Mouse (Mus musculus): ENCODE measurements around the gene Cbfa2t3. TPM values are rescaled to one million over a fixed set of nuclear protein-coding genes. Genes with fewer than 3 reads are reported as not detected.
A peak's percentile ranks its signal among the peaks of the same experiment; 100 is the strongest.

The Cbfa2t3 gene
- total and polyA plus RNA-seq, 2 experiments from 2014 or later: 11.1 to 15.9 TPM

GRCm38 (mm10) chr8:122720070-122720729 lies 21.3 kb upstream of the Cbfa2t3 start:
- Histone ChIP-seq H3K27ac (ENCODE audit: low read depth, low read length) (peak overlapping the region; percentile 78), H3K36me3 (ENCODE audit: insufficient read depth, low read length) (no peaks in the 10 kb centered on the region), H3K4me1 (ENCODE audit: insufficient read depth, low read length) (peaks cover 13% of the 10 kb centered on the region), H3K9me3 (ENCODE audit: low read length) (no peaks in the 10 kb centered on the region), H3K4me2 (ENCODE audit: low read depth, low read length, poor library complexity, severe bottlenecking) (peak overlapping the region; percentile 21), H3K27me3 (ENCODE audit: insufficient read depth, low read length) (no peaks in the 10 kb centered on the region), H3K9ac (replicated peaks; ENCODE audit: low read length, poor library complexity, severe bottlenecking) (0 out of 2 replicates have a peak overlapping the region, but pooled peaks have one; percentile 42), H3K4me3 (ENCODE audit: low read depth, low read length) (no peak overlapping the region)
- no peak for TF ChIP-seq CTCF (IDR thresholded peaks at IDR 0.05)
- DNase-seq (ENCODE audit: low spot score) (peak; percentile 44), ATAC-seq (ENCODE audit: low FRiP score) (peak; percentile 82)
- 5% methylated on average over 25 of the region's 25 CpGs for WGBS

GRCm38 (mm10) chr8:122719500-122720065 lies 20.7 kb upstream of the Cbfa2t3 start:
- ATAC-seq (ENCODE audit: low FRiP score) (no peak), DNase-seq (ENCODE audit: low spot score) (no peak)
- Histone ChIP-seq H3K9me3 (ENCODE audit: low read length) (no peaks in the 10 kb centered on the region), H3K4me3 (ENCODE audit: low read depth, low read length) (no peak overlapping the region), H3K27ac (ENCODE audit: low read depth, low read length) (peak overlapping the region; percentile 78), H3K9ac (replicated peaks; ENCODE audit: low read length, poor library complexity, severe bottlenecking) (0 out of 2 replicates have a peak overlapping the region, but pooled peaks have one; percentile 14), H3K36me3 (ENCODE audit: insufficient read depth, low read length) (no peaks in the 10 kb centered on the region), H3K4me1 (ENCODE audit: insufficient read depth, low read length) (peaks cover 13% of the 10 kb centered on the region), H3K27me3 (ENCODE audit: insufficient read depth, low read length) (no peaks in the 10 kb centered on the region), H3K4me2 (ENCODE audit: low read depth, low read length, poor library complexity, severe bottlenecking) (no peak overlapping the region)
- TF ChIP-seq CTCF (IDR thresholded peaks at IDR 0.05): no peak; the same call in 1 of the 2 replicates
- WGBS: 34% methylated on average over 7 of the region's 7 CpGs

- DNase-seq (ENCODE audit: low spot score) (no peak), ATAC-seq (ENCODE audit: low FRiP score) (no peak)
- H3K4me2 ChIP-seq (ENCODE audit: low read depth, low read length, poor library complexity, severe bottlenecking): no peak overlapping the region
- H3K4me3 ChIP-seq (ENCODE audit: low read depth, low read length): no peak overlapping the region
- H3K9me3 ChIP-seq (ENCODE audit: low read length): no peaks in the 10 kb centered on the region
- H3K4me1 ChIP-seq (ENCODE audit: insufficient read depth, low read length): peaks cover 13% of the 10 kb centered on the region
- no peaks in the 10 kb centered on the region for H3K36me3 ChIP-seq (ENCODE audit: insufficient read depth, low read length)
- no peaks in the 10 kb centered on the region for H3K27me3 ChIP-seq (ENCODE audit: insufficient read depth, low read length)
- H3K9ac ChIP-seq (replicated peaks; ENCODE audit: low read length, poor library complexity, severe bottlenecking): no peak overlapping the region
- no peak overlapping the region; the same call in 1 of the 2 replicates for H3K27ac ChIP-seq (ENCODE audit: low read depth, low read length)
- TF ChIP-seq CTCF (IDR thresholded peaks at IDR 0.05): no peak
- 81% methylated on average over 14 of the region's 14 CpGs for WGBS
Measured at GRCm38 (mm10) chr8:122718711-122719499, 20.0 kb upstream of the Cbfa2t3 start.

GRCm38 (mm10) chr8:122717869-122718509 lies 19.1 kb upstream of the Cbfa2t3 start:
- DNase-seq (ENCODE audit: low spot score) (no peak), ATAC-seq (ENCODE audit: low FRiP score) (no peak)
- no peak overlapping the region for H3K4me2 ChIP-seq (ENCODE audit: low read depth, low read length, poor library complexity, severe bottlenecking)
- H3K4me3 ChIP-seq (ENCODE audit: low read depth, low read length): no peak overlapping the region
- 88% methylated on average over 10 of the region's 10 CpGs for WGBS
- H3K4me1 ChIP-seq (ENCODE audit: insufficient read depth, low read length): peaks cover 13% of the 10 kb centered on the region
- H3K36me3 ChIP-seq (ENCODE audit: insufficient read depth, low read length): no peaks in the 10 kb centered on the region
- H3K27ac ChIP-seq (ENCODE audit: low read depth, low read length): no peak overlapping the region
- H3K9ac ChIP-seq (replicated peaks; ENCODE audit: low read length, poor library complexity, severe bottlenecking): no peak overlapping the region
- no peaks in the 10 kb centered on the region for H3K9me3 ChIP-seq (ENCODE audit: low read length)
- H3K27me3 ChIP-seq (ENCODE audit: insufficient read depth, low read length): no peaks in the 10 kb centered on the region
- TF ChIP-seq CTCF (IDR thresholded peaks at IDR 0.05): no peak

GRCm38 (mm10) chr8:122716566-122716965 lies 17.7 kb upstream of the Cbfa2t3 start:
- Histone ChIP-seq H3K9ac (replicated peaks; ENCODE audit: low read length, poor library complexity, severe bottlenecking) (no peak overlapping the region), H3K27me3 (ENCODE audit: insufficient read depth, low read length) (no peaks in the 10 kb centered on the region), H3K36me3 (ENCODE audit: insufficient read depth, low read length) (no peaks in the 10 kb centered on the region), H3K27ac (ENCODE audit: low read depth, low read length) (no peak overlapping the region), H3K4me1 (ENCODE audit: insufficient read depth, low read length) (peaks cover 13% of the 10 kb centered on the region), H3K4me3 (ENCODE audit: low read depth, low read length) (no peak overlapping the region), H3K9me3 (ENCODE audit: low read length) (no peaks in the 10 kb centered on the region), H3K4me2 (ENCODE audit: low read depth, low read length, poor library complexity, severe bottlenecking) (no peak overlapping the region)
- ATAC-seq (ENCODE audit: low FRiP score): no peak
- no peak for DNase-seq (ENCODE audit: low spot score)
- WGBS: 74% methylated on average over 8 of the region's 8 CpGs
- no peak for TF ChIP-seq CTCF (IDR thresholded peaks at IDR 0.05)
